In the genomic region with DNA sequence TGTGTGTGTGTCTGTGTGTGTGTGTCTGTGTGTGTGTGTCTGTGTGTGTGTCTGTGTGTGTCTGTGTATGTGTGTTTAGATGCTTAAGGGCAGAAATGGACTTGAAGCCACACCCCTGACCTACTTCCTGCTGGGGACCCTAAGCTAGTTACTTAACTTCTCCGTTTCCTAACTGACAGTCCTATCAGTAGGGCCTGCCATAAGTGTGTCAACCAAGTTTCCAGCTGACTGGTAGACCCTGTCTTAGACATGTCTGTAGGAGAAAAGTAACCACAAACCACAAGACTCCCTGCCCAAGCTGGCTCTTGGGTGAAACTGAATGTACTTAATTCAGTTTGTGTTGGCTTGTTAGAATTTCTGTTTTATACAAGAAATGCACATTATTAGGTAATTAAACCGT, we compare ENCODE assay signal across 14 mouse cellular contexts. TPM values are rescaled to one million over a fixed set of nuclear protein-coding genes. Genes with fewer than 3 reads are reported as not detected.
A peak's percentile ranks its signal among the peaks of the same experiment; 100 is the strongest.
DNase-seq lines count a peak whose midpoint lies in the region; ATAC-seq lines count a peak whose summit lies in the region.
"Had no signal": no experiment of that assay in that cellular context is flagged by ENCODE, and none has a peak within 500 bp of the region (broad histone marks: within the 10 kb centered on the region; RNA-seq: fewer than 3 reads in every experiment).

No protein-coding gene starts in this region.

- DNase-seq in embryonic facial prominence, embryonic 14.5 days (ENCODE audit: low spot score): peak; percentile 27
- DNase-seq in embryonic facial prominence, embryonic 10.5 days (ENCODE audit: low spot score): no peak
- peak; percentile 54 for DNase-seq in CD4-positive, CD25-positive, alpha-beta regulatory T cell, adult 2 months (ENCODE audit: low read depth, low spot score)
- no peak for DNase-seq in urinary bladder, adult 2 months (ENCODE audit: low spot score)
- no peak for DNase-seq in embryo, embryonic 11 days
- DNase-seq: lung, postnatal 14 days; right cerebral cortex, adult 18-20 months had no signal

- H3K4me2 ChIP-seq in embryonic facial prominence, embryonic 14.5 days (ENCODE audit: low read depth, low read length): no peak overlapping the region
- no peak overlapping the region for H3K4me2 ChIP-seq in forebrain, embryonic 15.5 days (replicated peaks)

- H3K4me1 ChIP-seq in embryonic facial prominence, embryonic 14.5 days (ENCODE audit: control insufficient read depth, insufficient read depth, low read length): peaks cover 4% of the 10 kb centered on the region
- peaks cover 30% of the 10 kb centered on the region for H3K4me1 ChIP-seq in embryonic facial prominence, embryonic 10.5 days
- 0 out of 2 replicates have a peak, but pooled peaks cover 3% of the 10 kb centered on the region for H3K4me1 ChIP-seq in forebrain, embryonic 15.5 days

- H3K4me3 ChIP-seq in embryonic facial prominence, embryonic 14.5 days (ENCODE audit: low read depth, low read length): no peak overlapping the region
- H3K4me3 ChIP-seq in embryonic facial prominence, embryonic 10.5 days: no peak overlapping the region
- H3K4me3 ChIP-seq in forebrain, embryonic 15.5 days: no peak overlapping the region

- no peak for ATAC-seq in embryonic facial prominence, embryonic 14.5 days (ENCODE audit: low read depth)
- ATAC-seq in hematopoietic stem cell, adult 5-6 weeks (replicated peaks in 1 of 2; ENCODE audit: insufficient read depth in 1 of 2, low FRiP score in 2 of 2, low TSS enrichment in 1 of 2, low read depth in 1 of 2, poor library complexity in 2 of 2, severe bottlenecking in 2 of 2): peak; percentile 89 to 96
- ATAC-seq in neutrophil, adult 5-6 weeks (ENCODE audit: extremely low read depth, insufficient number of reproducible peaks, low FRiP score, poor library complexity, severe bottlenecking): peak; percentile 77
- ATAC-seq in forebrain, embryonic 15.5 days (replicated peaks): no peak
- ATAC-seq: forebrain, embryonic 16.5 days; hindbrain, embryonic 16.5 days had no signal

- H3K27ac ChIP-seq in embryonic facial prominence, embryonic 14.5 days (replicated peaks; ENCODE audit: low read depth, low read length): no peak overlapping the region
- H3K27ac ChIP-seq in embryonic facial prominence, embryonic 10.5 days (replicated peaks): no peak overlapping the region
- H3K27ac ChIP-seq in forebrain, embryonic 15.5 days (replicated peaks): no peak overlapping the region

- no peaks in the 10 kb centered on the region for H3K27me3 ChIP-seq in embryonic facial prominence, embryonic 14.5 days (replicated peaks; ENCODE audit: control insufficient read depth, insufficient read depth, low read length)
- H3K27me3 ChIP-seq in embryonic facial prominence, embryonic 10.5 days (replicated peaks; ENCODE audit: low read depth, poor library complexity, severe bottlenecking): no peaks in the 10 kb centered on the region
- no peaks in the 10 kb centered on the region for H3K27me3 ChIP-seq in forebrain, embryonic 15.5 days

- 44% methylated on average over 2 of the region's 2 CpGs for WGBS in embryonic facial prominence, embryonic 14.5 days
- 66% methylated on average over 2 of the region's 2 CpGs for WGBS in embryonic facial prominence, embryonic 10.5 days
- 72% methylated on average over 2 of the region's 2 CpGs for WGBS in forebrain, embryonic 15.5 days

- H3K36me3 ChIP-seq in embryonic facial prominence, embryonic 14.5 days (ENCODE audit: control insufficient read depth, insufficient read depth, low read length): no peaks in the 10 kb centered on the region
- no peaks in the 10 kb centered on the region for H3K36me3 ChIP-seq in embryonic facial prominence, embryonic 10.5 days (replicated peaks)
- H3K36me3 ChIP-seq in forebrain, embryonic 15.5 days: no peaks in the 10 kb centered on the region

- no peak overlapping the region for H3K9ac ChIP-seq in embryonic facial prominence, embryonic 14.5 days (ENCODE audit: low read depth, low read length)
- no peak overlapping the region for H3K9ac ChIP-seq in forebrain, embryonic 15.5 days (replicated peaks)

- H3K9me3 ChIP-seq in embryonic facial prominence, embryonic 14.5 days (ENCODE audit: control insufficient read depth, low read length): no peaks in the 10 kb centered on the region
- no peaks in the 10 kb centered on the region for H3K9me3 ChIP-seq in embryonic facial prominence, embryonic 10.5 days
- H3K9me3 ChIP-seq in forebrain, embryonic 15.5 days: no peaks in the 10 kb centered on the region

RNA-seq across cellular contexts. Expression of gene Slc22a8, which starts 1.1 kb away (rescaled TPM):
- polyA plus RNA-seq in embryonic facial prominence, embryonic 14.5 days (2014; fragmentation: Nextera tagmentation; extraction: Ambion mirVana): 0.59 and 1.3 TPM in 2 replicates
- not detected in 2 replicates for polyA plus RNA-seq in embryonic facial prominence, embryonic 10.5 days (2016; fragmentation: Nextera tagmentation; extraction: Ambion mirVana)
- total RNA-seq in hematopoietic stem cell, adult 5-6 weeks (2017): 0.31 TPM in 1 of 2 replicates, not detected in the other
- total RNA-seq in neutrophil, adult 5-6 weeks (2017): not detected in 2 replicates
- 5.5 and 6.1 TPM in 2 replicates for polyA plus RNA-seq in forebrain, embryonic 15.5 days (2015; fragmentation: Nextera tagmentation; extraction: Ambion mirVana)
- not detected in 2 replicates for polyA plus RNA-seq in urinary bladder, adult 2 months (2012; rRNA removed)

RNA-seq across cellular contexts. Expression of gene Slc22a6, which starts 25.7 kb away (rescaled TPM):
- polyA plus RNA-seq in embryonic facial prominence, embryonic 14.5 days (2014; fragmentation: Nextera tagmentation; extraction: Ambion mirVana): 0.67 and 1.1 TPM in 2 replicates
- 0.10 and 0.24 TPM in 2 replicates for polyA plus RNA-seq in embryonic facial prominence, embryonic 10.5 days (2016; fragmentation: Nextera tagmentation; extraction: Ambion mirVana)
- total RNA-seq in hematopoietic stem cell, adult 5-6 weeks (2017): not detected in 2 replicates
- total RNA-seq in neutrophil, adult 5-6 weeks (2017): not detected in 2 replicates
- 6.6 and 7.8 TPM in 2 replicates for polyA plus RNA-seq in forebrain, embryonic 15.5 days (2015; fragmentation: Nextera tagmentation; extraction: Ambion mirVana)
- not detected in 2 replicates for polyA plus RNA-seq in urinary bladder, adult 2 months (2012; rRNA removed)
- polyA plus RNA-seq: gonadal fat pad, adult 2 months; testis, adult 2 months had no signal

Comparison
In these comparisons a context has a peak if more than half of its experiments do, and no peak if none do; other contexts are left out.
1. DNase-seq: peak in embryonic facial prominence, embryonic 14.5 days (single experiment) and CD4-positive, CD25-positive, alpha-beta regulatory T cell, adult 2 months (single experiment); none in embryonic facial prominence, embryonic 10.5 days (single experiment), urinary bladder, adult 2 months (single experiment) and embryo, embryonic 11 days (single experiment).
2. ATAC-seq: peak in hematopoietic stem cell, adult 5-6 weeks (2 of 2) and neutrophil, adult 5-6 weeks (single experiment); none in embryonic facial prominence, embryonic 14.5 days (single experiment) and forebrain, embryonic 15.5 days (single experiment).